Mouse (Mus musculus): ENCODE results near the gene Fam168a. TPM values are rescaled to one million over a fixed set of nuclear protein-coding genes. Genes with fewer than 3 reads are reported as not detected.

Gene Fam168a
- polyA plus RNA-seq, 1 experiment from 2014 or later: 102 TPM

DNA sequence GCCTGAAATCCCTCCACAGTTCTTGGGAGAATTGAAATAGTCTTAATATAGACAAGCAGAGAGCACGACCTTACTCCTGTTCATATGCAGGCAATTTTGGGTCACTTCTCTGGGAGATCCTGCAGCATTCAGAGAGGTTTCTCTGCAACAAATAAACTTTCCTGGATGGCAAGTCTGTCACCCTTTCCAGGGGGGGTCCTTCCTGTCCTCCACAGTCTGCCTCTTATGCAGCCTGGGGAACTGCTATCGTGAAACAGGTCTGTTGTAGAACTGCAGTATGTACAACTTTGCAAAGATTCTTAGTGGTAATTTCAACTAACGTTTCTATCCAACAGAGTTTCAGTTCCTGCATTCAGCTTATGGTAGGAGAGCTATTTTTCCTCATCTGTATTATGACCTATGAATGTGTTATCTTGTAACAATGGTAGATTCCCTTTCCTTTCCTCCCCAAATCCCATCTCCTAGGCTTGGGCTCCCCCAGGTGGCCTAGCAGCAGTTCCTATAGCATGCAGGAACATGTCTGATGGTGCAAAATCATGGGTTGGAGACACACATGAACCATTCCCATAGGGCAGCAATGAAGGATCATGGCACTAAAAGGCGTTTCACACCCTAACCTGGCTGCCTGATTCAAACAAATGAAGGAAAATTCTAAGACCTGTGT is 112.1 kb downstream of the Fam168a start:
- Histone ChIP-seq H3K4me1 (ENCODE audit: control insufficient read depth, insufficient read depth, low read depth, low read length) (peaks cover 6% of the 10 kb centered on the region), H3K27me3 (replicated peaks; ENCODE audit: control insufficient read depth, insufficient read depth, low read length) (no peaks in the 10 kb centered on the region), H3K4me3 (ENCODE audit: low read length) (no peak overlapping the region), H3K4me2 (ENCODE audit: low read length) (no peak overlapping the region), H3K36me3 (ENCODE audit: control insufficient read depth, insufficient read depth, low read length) (0 out of 2 replicates have a peak, but pooled peaks cover 2% of the 10 kb centered on the region), H3K9me3 (ENCODE audit: control insufficient read depth, low read length) (no peaks in the 10 kb centered on the region), H3K27ac (ENCODE audit: low read depth, low read length) (no peak overlapping the region), H3K9ac (ENCODE audit: low read depth, low read length) (no peak overlapping the region)
- WGBS: 89% methylated on average over 4 of the region's 4 CpGs
- no peak for ATAC-seq

DNA sequence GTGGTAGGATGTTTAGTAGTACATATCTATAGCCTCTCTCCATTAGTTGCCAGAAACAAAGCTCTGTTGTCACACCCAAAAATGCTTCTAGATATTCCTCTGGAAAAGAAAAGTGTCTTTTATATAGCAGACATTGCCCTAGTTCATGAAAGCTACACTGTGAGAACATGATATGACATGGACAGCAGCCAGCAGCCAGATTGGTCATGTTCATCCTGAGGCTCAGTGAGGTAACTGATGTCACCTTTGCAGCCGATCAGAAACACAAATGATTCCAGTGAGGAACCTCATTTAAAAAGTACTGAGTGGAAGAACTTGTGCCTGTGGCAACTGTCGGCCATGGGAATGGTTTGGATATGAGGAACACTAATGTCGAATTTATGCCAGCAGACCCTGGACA is 118.2 kb downstream of the Fam168a start:
- no peaks in the 10 kb centered on the region for H3K27me3 ChIP-seq (replicated peaks; ENCODE audit: control insufficient read depth, insufficient read depth, low read length)
- no peak overlapping the region for H3K4me3 ChIP-seq (ENCODE audit: low read length)
- no peak for ATAC-seq
- H3K4me1 ChIP-seq (ENCODE audit: control insufficient read depth, insufficient read depth, low read depth, low read length): no peaks in the 10 kb centered on the region
- WGBS: 93% methylated on average over 3 of the region's 3 CpGs
- no peak overlapping the region for H3K27ac ChIP-seq (ENCODE audit: low read depth, low read length)
- peaks cover 4% of the 10 kb centered on the region; the same call in 1 of the 2 replicates for H3K36me3 ChIP-seq (ENCODE audit: control insufficient read depth, insufficient read depth, low read length)
- H3K9me3 ChIP-seq (ENCODE audit: control insufficient read depth, low read length): no peaks in the 10 kb centered on the region
- no peak overlapping the region for H3K4me2 ChIP-seq (ENCODE audit: low read length)
- H3K9ac ChIP-seq (ENCODE audit: low read depth, low read length): no peak overlapping the region

- Histone ChIP-seq H3K4me2 (ENCODE audit: low read length) (no peak overlapping the region), H3K27me3 (replicated peaks; ENCODE audit: control insufficient read depth, insufficient read depth, low read length) (no peaks in the 10 kb centered on the region), H3K9ac (ENCODE audit: low read depth, low read length) (no peak overlapping the region), H3K27ac (ENCODE audit: low read depth, low read length) (no peak overlapping the region), H3K4me3 (ENCODE audit: low read length) (no peak overlapping the region), H3K9me3 (ENCODE audit: control insufficient read depth, low read length) (no peaks in the 10 kb centered on the region), H3K4me1 (ENCODE audit: control insufficient read depth, insufficient read depth, low read depth, low read length) (no peaks in the 10 kb centered on the region), H3K36me3 (ENCODE audit: control insufficient read depth, insufficient read depth, low read length) (peaks cover 6% of the 10 kb centered on the region)
- WGBS: 96% methylated on average over 2 of the region's 2 CpGs
- ATAC-seq: no peak
Observed at GRCm38 (mm10) chr7:100828549-100828948, 122.1 kb downstream of the Fam168a start.

DNA sequence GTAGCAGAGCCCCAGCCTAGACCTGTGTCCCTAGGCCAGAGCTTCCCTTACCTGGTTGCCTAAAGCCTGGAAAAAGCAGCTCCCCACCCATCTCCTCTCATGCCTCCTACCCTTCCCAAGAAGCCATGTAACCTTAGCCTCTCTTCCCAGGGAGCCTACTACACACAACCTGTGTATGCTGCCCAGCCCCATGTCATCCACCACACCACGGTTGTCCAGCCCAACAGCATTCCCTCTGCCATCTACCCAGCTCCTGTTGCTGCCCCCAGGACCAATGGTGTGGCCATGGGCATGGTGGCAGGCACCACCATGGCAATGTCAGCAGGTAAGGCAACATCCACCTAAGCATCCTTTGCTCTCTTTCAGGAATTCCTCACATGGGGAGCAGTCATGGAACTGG is 127.4 kb downstream of the Fam168a start:
- Histone ChIP-seq H3K4me1 (ENCODE audit: control insufficient read depth, insufficient read depth, low read depth, low read length) (no peaks in the 10 kb centered on the region), H3K4me3 (ENCODE audit: low read length) (no peak overlapping the region), H3K9me3 (ENCODE audit: control insufficient read depth, low read length) (no peaks in the 10 kb centered on the region), H3K27me3 (replicated peaks; ENCODE audit: control insufficient read depth, insufficient read depth, low read length) (no peaks in the 10 kb centered on the region), H3K4me2 (ENCODE audit: low read length) (no peak overlapping the region), H3K9ac (ENCODE audit: low read depth, low read length) (no peak overlapping the region), H3K36me3 (ENCODE audit: control insufficient read depth, insufficient read depth, low read length) (peaks cover 25% of the 10 kb centered on the region), H3K27ac (ENCODE audit: low read depth, low read length) (no peak overlapping the region)
- WGBS: 78% methylated on average over 1 of the region's 1 CpGs
- ATAC-seq: no peak

- no peaks in the 10 kb centered on the region for H3K27me3 ChIP-seq (replicated peaks; ENCODE audit: control insufficient read depth, insufficient read depth, low read length)
- H3K9me3 ChIP-seq (ENCODE audit: control insufficient read depth, low read length): no peaks in the 10 kb centered on the region
- ATAC-seq: no peak
- H3K9ac ChIP-seq (ENCODE audit: low read depth, low read length): no peak overlapping the region
- WGBS: 92% methylated on average over 7 of the region's 7 CpGs
- no peak overlapping the region for H3K27ac ChIP-seq (ENCODE audit: low read depth, low read length)
- H3K4me1 ChIP-seq (ENCODE audit: control insufficient read depth, insufficient read depth, low read depth, low read length): no peaks in the 10 kb centered on the region
- H3K36me3 ChIP-seq (ENCODE audit: control insufficient read depth, insufficient read depth, low read length): peaks cover 25% of the 10 kb centered on the region
- H3K4me2 ChIP-seq (ENCODE audit: low read length): no peak overlapping the region
- no peak overlapping the region for H3K4me3 ChIP-seq (ENCODE audit: low read length)
Observed at GRCm38 (mm10) chr7:100835168-100835567, 128.7 kb downstream of the Fam168a start.

DNA sequence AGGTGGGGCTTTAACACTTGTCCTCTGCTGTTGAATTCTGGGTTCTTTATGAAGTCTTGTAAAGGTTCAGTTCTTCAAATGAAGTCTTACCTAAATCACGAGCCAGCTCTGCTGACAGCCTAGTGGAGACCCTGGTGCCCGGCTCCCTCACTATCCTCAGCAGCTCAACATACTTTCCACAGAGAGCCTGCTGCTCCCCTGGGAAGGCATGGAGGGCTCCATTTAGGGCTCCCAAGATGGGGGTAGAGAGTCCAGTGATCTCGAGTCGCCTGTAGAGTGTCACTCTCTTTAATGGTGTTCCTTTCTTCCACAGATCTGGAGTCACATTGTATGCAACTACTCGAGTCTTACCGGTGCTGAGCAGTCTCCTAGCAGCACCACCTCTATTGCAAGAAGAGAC is 129.3 kb downstream of the Fam168a start:
- H3K9me3 ChIP-seq (ENCODE audit: control insufficient read depth, low read length): no peaks in the 10 kb centered on the region
- H3K9ac ChIP-seq (ENCODE audit: low read depth, low read length): no peak overlapping the region
- 87% methylated on average over 6 of the region's 6 CpGs for WGBS
- H3K4me2 ChIP-seq (ENCODE audit: low read length): no peak overlapping the region
- H3K27me3 ChIP-seq (replicated peaks; ENCODE audit: control insufficient read depth, insufficient read depth, low read length): no peaks in the 10 kb centered on the region
- no peaks in the 10 kb centered on the region for H3K4me1 ChIP-seq (ENCODE audit: control insufficient read depth, insufficient read depth, low read depth, low read length)
- ATAC-seq: no peak
- H3K27ac ChIP-seq (ENCODE audit: low read depth, low read length): no peak overlapping the region
- peaks cover 25% of the 10 kb centered on the region for H3K36me3 ChIP-seq (ENCODE audit: control insufficient read depth, insufficient read depth, low read length)
- H3K4me3 ChIP-seq (ENCODE audit: low read length): no peak overlapping the region

DNA sequence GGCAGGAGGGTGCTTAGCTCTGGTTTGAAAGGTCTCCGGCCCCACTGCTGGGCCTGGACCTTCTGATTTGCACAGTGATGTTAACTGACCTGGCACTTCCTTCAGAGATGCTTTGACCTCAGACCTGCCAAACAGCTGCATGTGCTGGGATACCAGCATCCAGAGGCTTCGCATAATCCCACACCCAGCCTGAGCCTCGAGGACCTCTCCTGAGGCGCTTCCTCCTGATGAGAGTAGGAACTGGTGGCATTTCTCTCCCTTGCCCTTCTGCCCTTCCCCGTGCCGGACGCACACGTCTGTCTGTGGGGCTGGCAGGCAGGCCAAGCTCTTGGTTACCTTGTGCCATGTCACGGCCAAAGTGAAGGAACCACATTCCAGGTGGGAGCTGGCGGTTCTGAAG is 130.2 kb downstream of the Fam168a start:
- no peaks in the 10 kb centered on the region for H3K9me3 ChIP-seq (ENCODE audit: control insufficient read depth, low read length)
- no peak overlapping the region for H3K4me3 ChIP-seq (ENCODE audit: low read length)
- H3K27ac ChIP-seq (ENCODE audit: low read depth, low read length): no peak overlapping the region
- no peak overlapping the region for H3K9ac ChIP-seq (ENCODE audit: low read depth, low read length)
- H3K4me1 ChIP-seq (ENCODE audit: control insufficient read depth, insufficient read depth, low read depth, low read length): no peaks in the 10 kb centered on the region
- H3K27me3 ChIP-seq (replicated peaks; ENCODE audit: control insufficient read depth, insufficient read depth, low read length): no peaks in the 10 kb centered on the region
- H3K4me2 ChIP-seq (ENCODE audit: low read length): no peak overlapping the region
- H3K36me3 ChIP-seq (ENCODE audit: control insufficient read depth, insufficient read depth, low read length): peaks cover 23% of the 10 kb centered on the region
- no peak for ATAC-seq
- WGBS: 95% methylated on average over 10 of the region's 10 CpGs

DNA sequence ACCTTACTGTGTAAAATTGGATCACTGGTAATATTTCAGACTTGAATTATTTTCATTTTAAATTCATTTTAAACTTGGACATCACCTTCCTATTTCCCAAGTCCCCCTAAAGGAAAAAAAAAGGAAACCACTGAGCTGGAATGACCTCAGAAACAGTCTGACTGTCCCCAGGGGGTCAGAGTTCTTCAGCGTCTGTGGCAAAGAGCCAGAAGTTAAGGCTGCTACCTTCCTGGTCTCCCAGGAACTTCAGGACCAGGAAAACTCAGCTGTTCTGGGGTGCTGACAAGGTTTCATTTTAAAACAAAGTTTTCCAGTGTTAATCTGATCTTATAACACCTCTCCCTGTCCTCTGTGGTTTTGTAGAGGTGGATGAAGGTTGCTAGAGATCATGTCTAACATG is 131.3 kb downstream of the Fam168a start:
- no peaks in the 10 kb centered on the region for H3K27me3 ChIP-seq (replicated peaks; ENCODE audit: control insufficient read depth, insufficient read depth, low read length)
- no peaks in the 10 kb centered on the region for H3K4me1 ChIP-seq (ENCODE audit: control insufficient read depth, insufficient read depth, low read depth, low read length)
- no peak overlapping the region for H3K4me3 ChIP-seq (ENCODE audit: low read length)
- no peak overlapping the region for H3K27ac ChIP-seq (ENCODE audit: low read depth, low read length)
- peaks cover 23% of the 10 kb centered on the region for H3K36me3 ChIP-seq (ENCODE audit: control insufficient read depth, insufficient read depth, low read length)
- H3K9ac ChIP-seq (ENCODE audit: low read depth, low read length): no peak overlapping the region
- WGBS: 47% methylated on average over 1 of the region's 1 CpGs
- no peaks in the 10 kb centered on the region for H3K9me3 ChIP-seq (ENCODE audit: control insufficient read depth, low read length)
- no peak overlapping the region for H3K4me2 ChIP-seq (ENCODE audit: low read length)
- ATAC-seq: no peak

- Histone ChIP-seq H3K4me2 (ENCODE audit: low read length) (no peak overlapping the region), H3K4me1 (ENCODE audit: control insufficient read depth, insufficient read depth, low read depth, low read length) (no peaks in the 10 kb centered on the region), H3K4me3 (ENCODE audit: low read length) (no peak overlapping the region), H3K9ac (ENCODE audit: low read depth, low read length) (no peak overlapping the region), H3K9me3 (ENCODE audit: control insufficient read depth, low read length) (no peaks in the 10 kb centered on the region), H3K27ac (ENCODE audit: low read depth, low read length) (no peak overlapping the region), H3K27me3 (replicated peaks; ENCODE audit: control insufficient read depth, insufficient read depth, low read length) (no peaks in the 10 kb centered on the region), H3K36me3 (ENCODE audit: control insufficient read depth, insufficient read depth, low read length) (peaks cover 16% of the 10 kb centered on the region)
- ATAC-seq: no peak
- 69% methylated on average over 6 of the region's 6 CpGs for WGBS
Observed at GRCm38 (mm10) chr7:100839632-100840402, 133.4 kb downstream of the Fam168a start.

Data from hindbrain, embryonic 16.5 days (tissue).